Mouse (Mus musculus) heart, embryonic 11.5 days (tissue): ENCODE results near the gene Abhd13. TPM values are rescaled to one million over a fixed set of nuclear protein-coding genes. Genes with fewer than 3 reads are reported as not detected.

ENCODE experiments used
- ATAC-seq: fragments of 200-750 bp; cut with Nextera tagmentation; replicated peaks from 2 replicates; pipeline ENCODE4 v1.8.0; 2017; ENCODE audit warnings: moderate library complexity; ENCODE audit not compliant: insufficient number of reproducible peaks, low FRiP score, low TSS enrichment
- H3K27ac ChIP-seq: fragments of 300-500 bp; sonication (generic); 2 replicates; pipeline ENCODE4 v1.5.1; 2014; ENCODE audit warnings: mild to moderate bottlenecking, low read depth, low read length
- H3K27me3 ChIP-seq: fragments of 300-500 bp; sonication (generic); 2 replicates; pipeline ENCODE4 v1.6.1; 2014; ENCODE audit warnings: mild to moderate bottlenecking, low read length, mixed read lengths; ENCODE audit not compliant: control insufficient read depth, insufficient read depth
- H3K36me3 ChIP-seq: fragments of 300-500 bp; sonication (generic); 2 replicates; pipeline ENCODE4 v1.6.1; 2014; ENCODE audit warnings: mild to moderate bottlenecking, low read length, moderate library complexity, mixed read lengths; ENCODE audit not compliant: control insufficient read depth, insufficient read depth
- H3K4me1 ChIP-seq: fragments of 300-500 bp; sonication (generic); 2 replicates; pipeline ENCODE4 v1.6.1; 2014; ENCODE audit warnings: low read length; ENCODE audit not compliant: control insufficient read depth, insufficient read depth
- H3K4me2 ChIP-seq: fragments of 300-500 bp; sonication (generic); 2 replicates; pipeline ENCODE4 v1.6.1; 2014; ENCODE audit warnings: mild to moderate bottlenecking, moderate library complexity
- H3K4me3 ChIP-seq: fragments of 300-500 bp; sonication (generic); 2 replicates; pipeline ENCODE4 v1.5.1; 2014; ENCODE audit warnings: low read depth, low read length
- H3K9ac ChIP-seq: fragments of 300-500 bp; sonication (generic); 2 replicates; pipeline ENCODE4 v1.6.1; 2014; ENCODE audit warnings: mild to moderate bottlenecking, low read depth, low read length, moderate library complexity
- H3K9me3 ChIP-seq: fragments of 300-500 bp; sonication (generic); replicated peaks from 2 replicates; pipeline ENCODE4 v1.6.1; 2016; ENCODE audit warnings: low read length; ENCODE audit not compliant: control insufficient read depth
- WGBS: fragments of 180-500 bp; shearing (Covaris S2); extraction: QIAGEN DNeasy Blood & Tissue Kit; methylation state at CpG from one replicate; pipeline ENCODE4 v1.1.7; 2014; ENCODE audit not compliant: insufficient replicate concordance; 5-methylcytosine and 5-hydroxymethylcytosine counted together
- polyA plus RNA-seq: library from polyadenylated mRNA; unstranded; fragments of >200 nt; fragmentation: Nextera tagmentation; extraction: Ambion mirVana; gene quantifications from 2 replicates; pipeline ENCODE4 v1.2.1, GENCODE M21; 2014

Gene Abhd13
- polyA plus RNA-seq, 1 experiment from 2014 or later = 13.9 TPM

DNA sequence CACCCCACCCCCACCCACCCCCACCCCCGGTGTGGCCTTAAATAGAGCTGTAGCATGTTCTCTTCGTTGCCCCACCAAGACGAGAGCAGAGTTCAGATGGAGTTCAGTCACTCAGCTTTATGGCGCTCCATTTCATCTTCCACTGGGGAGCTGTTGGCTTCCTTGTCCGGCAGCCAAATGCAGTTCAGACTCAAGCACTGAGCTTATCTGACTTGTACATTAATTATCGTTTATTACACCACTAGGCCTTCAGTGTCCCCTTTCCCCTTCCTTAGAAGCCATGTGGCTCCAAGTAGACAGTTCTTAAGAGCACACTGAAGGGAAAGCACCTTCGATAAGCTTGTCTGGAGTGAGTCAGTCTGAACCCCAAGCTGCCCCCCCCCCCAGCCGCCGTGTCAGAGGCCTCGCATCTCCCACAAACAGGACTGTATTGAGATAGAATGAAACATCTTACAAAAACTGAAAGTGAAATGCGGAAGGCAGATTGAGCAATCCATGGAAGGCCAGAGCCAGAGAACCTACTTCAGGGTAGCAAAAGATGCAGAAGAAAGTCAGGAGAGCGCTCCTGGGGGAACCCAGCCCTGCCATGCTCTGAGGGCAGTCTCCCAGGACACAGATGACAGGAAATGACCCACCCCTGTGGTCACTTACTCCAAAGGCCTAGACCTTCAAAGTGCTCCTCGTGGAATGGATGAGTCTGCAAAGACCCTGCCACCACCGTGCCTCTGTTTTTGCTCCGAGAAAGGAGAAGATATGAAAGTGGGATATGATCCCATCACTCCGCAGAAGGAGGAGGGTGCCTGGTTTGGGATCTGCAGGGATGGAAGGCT is 28.9 kb downstream of the Abhd13 start, which contains the start of gene Tnfsf13b:
Gene Tnfsf13b, plus strand, starts transcription at position 312 of the 830 bp plus-strand sequence.
- Histone ChIP-seq H3K27me3 (peaks cover 8% of the 10 kb centered on the region; the same call in 1 of the 2 replicates), H3K4me1 (no peaks in the 10 kb centered on the region), H3K36me3 (no peaks in the 10 kb centered on the region), H3K9me3 (no peaks in the 10 kb centered on the region), H3K9ac (no peak within 1 kb of the TSS), H3K4me3 (peak within 1 kb of the TSS; percentile 41), H3K27ac (no peak within 1 kb of the TSS), H3K4me2 (peak within 1 kb of the TSS; percentile 78)
- no peak for ATAC-seq
- 69% methylated on average over 16 of the region's 16 CpGs for WGBS

- Histone ChIP-seq H3K4me2 (peak overlapping the region; percentile 78), H3K27ac (no peak overlapping the region), H3K9ac (no peak overlapping the region), H3K4me3 (peak overlapping the region; percentile 41), H3K27me3 (peaks cover 8% of the 10 kb centered on the region; the same call in 1 of the 2 replicates), H3K4me1 (no peaks in the 10 kb centered on the region), H3K36me3 (no peaks in the 10 kb centered on the region), H3K9me3 (no peaks in the 10 kb centered on the region)
- 4% methylated on average over 29 of the region's 29 CpGs for WGBS
- peak; percentile 42; the same call in 1 of the 2 replicates for ATAC-seq
Measured at GRCm38 (mm10) chr8:10006986-10007659, 29.6 kb downstream of the Abhd13 start.

GRCm38 (mm10) chr8:10007660-10008028 is 30.1 kb downstream of the Abhd13 start:
- Histone ChIP-seq H3K4me2 (peak overlapping the region; percentile 78), H3K4me1 (no peaks in the 10 kb centered on the region), H3K36me3 (no peaks in the 10 kb centered on the region), H3K27ac (no peak overlapping the region), H3K9ac (no peak overlapping the region), H3K27me3 (peaks cover 8% of the 10 kb centered on the region; the same call in 1 of the 2 replicates), H3K4me3 (peak overlapping the region; percentile 41), H3K9me3 (no peaks in the 10 kb centered on the region)
- 39% methylated on average over 6 of the region's 6 CpGs for WGBS
- ATAC-seq = no peak

DNA sequence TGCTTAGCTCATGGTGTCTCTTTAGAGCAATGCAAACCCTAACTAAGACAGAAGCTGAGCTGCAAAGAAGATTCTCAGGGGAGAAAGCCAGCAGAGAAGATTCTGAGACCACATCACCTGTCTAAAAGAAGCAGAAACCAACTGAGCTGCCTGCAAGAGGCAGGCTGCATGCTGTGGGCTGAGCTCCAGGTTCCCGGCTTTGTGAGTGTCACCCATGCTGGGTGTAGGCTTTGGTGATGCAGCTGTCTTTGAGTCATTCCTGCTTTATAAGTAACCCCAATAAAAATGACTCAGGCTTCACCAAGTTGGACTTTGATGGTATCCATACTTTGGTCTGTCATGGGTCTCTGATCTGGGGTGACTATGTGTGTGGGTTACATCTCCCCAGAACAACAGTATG is 38.7 kb downstream of the Abhd13 start:
- no peaks in the 10 kb centered on the region for H3K27me3 ChIP-seq
- H3K9ac ChIP-seq = no peak overlapping the region
- no peaks in the 10 kb centered on the region for H3K4me1 ChIP-seq
- H3K36me3 ChIP-seq = no peaks in the 10 kb centered on the region
- no peaks in the 10 kb centered on the region for H3K9me3 ChIP-seq
- no peak for ATAC-seq
- no peak overlapping the region for H3K4me2 ChIP-seq
- WGBS = 56% methylated on average over 1 of the region's 1 CpGs
- no peak overlapping the region for H3K27ac ChIP-seq
- H3K4me3 ChIP-seq = no peak overlapping the region

- H3K27me3 ChIP-seq = no peaks in the 10 kb centered on the region
- H3K4me1 ChIP-seq = no peaks in the 10 kb centered on the region
- H3K9ac ChIP-seq = no peak overlapping the region
- no peak overlapping the region for H3K4me3 ChIP-seq
- ATAC-seq = no peak
- H3K4me2 ChIP-seq = no peak overlapping the region
- 75% methylated on average over 3 of the region's 3 CpGs for WGBS
- no peaks in the 10 kb centered on the region for H3K9me3 ChIP-seq
- H3K36me3 ChIP-seq = no peaks in the 10 kb centered on the region
- no peak overlapping the region for H3K27ac ChIP-seq
Measured at GRCm38 (mm10) chr8:10017231-10017630, 39.7 kb downstream of the Abhd13 start.

DNA sequence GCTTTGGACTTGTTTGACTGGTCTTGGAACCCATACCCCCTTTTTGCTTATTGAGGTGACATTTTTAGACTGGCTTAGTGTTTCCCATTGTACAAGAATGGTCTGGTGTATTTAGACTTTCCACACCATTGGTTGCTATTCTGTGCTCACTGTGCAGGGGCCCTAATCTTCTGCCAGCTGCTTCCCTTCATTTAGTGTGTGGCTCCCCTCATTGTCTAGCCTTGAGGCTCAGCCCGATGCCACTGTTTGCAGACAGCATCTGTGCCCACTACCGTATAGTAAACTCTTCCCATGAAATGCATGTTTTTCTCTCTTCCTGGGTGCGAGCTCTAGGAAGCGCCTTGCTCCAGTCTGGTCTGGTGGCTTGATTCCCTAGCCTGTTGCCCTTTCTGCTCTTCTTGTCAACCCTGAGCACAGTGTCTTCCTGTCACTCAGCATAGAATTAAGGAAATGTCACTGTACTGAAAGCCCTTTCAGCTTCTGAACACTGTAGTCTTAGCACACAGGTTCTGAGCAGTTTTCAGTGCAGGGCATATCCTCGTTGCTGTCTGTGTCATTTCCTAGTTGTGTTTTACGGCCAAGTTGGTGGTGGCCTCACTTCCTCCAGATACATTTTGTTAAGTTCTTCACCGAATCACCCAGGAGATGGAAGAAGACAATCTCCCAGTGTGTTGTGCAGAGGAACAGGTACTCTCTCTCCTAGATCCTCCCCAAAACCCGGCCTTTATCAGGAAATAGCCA is 53.0 kb downstream of the Abhd13 start:
- WGBS = 73% methylated on average over 8 of the region's 8 CpGs
- Histone ChIP-seq H3K9ac (no peak overlapping the region), H3K4me3 (no peak overlapping the region), H3K36me3 (no peaks in the 10 kb centered on the region), H3K9me3 (no peaks in the 10 kb centered on the region), H3K4me1 (no peaks in the 10 kb centered on the region), H3K27me3 (no peaks in the 10 kb centered on the region), H3K4me2 (no peak overlapping the region), H3K27ac (no peak overlapping the region)
- ATAC-seq = no peak

DNA sequence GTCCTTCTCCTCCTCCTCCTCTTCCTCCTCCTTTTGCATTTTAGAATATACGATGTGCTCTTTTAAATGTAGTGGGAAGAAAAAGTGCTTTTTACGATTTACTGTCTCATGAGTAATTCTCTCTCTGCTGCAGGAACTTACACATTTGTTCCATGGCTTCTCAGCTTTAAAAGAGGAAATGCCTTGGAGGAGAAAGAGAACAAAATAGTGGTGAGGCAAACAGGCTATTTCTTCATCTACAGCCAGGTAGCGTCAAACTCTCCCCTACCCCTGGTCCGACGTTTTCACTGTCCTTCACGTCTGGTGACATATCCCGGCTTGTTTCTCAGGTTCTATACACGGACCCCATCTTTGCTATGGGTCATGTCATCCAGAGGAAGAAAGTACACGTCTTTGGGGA is 53.7 kb downstream of the Abhd13 start:
- H3K27me3 ChIP-seq = no peaks in the 10 kb centered on the region
- H3K27ac ChIP-seq = no peak overlapping the region
- H3K4me2 ChIP-seq = no peak overlapping the region
- no peak for ATAC-seq
- no peaks in the 10 kb centered on the region for H3K9me3 ChIP-seq
- H3K4me3 ChIP-seq = no peak overlapping the region
- H3K4me1 ChIP-seq = no peaks in the 10 kb centered on the region
- no peaks in the 10 kb centered on the region for H3K36me3 ChIP-seq
- no peak overlapping the region for H3K9ac ChIP-seq
- WGBS = 78% methylated on average over 9 of the region's 9 CpGs

GRCm38 (mm10) chr8:10040866-10041265 is 63.4 kb downstream of the Abhd13 start:
- no peaks in the 10 kb centered on the region for H3K36me3 ChIP-seq
- H3K4me3 ChIP-seq = no peak overlapping the region
- H3K27ac ChIP-seq = no peak overlapping the region
- ATAC-seq = no peak
- 37% methylated on average over 3 of the region's 3 CpGs for WGBS
- no peak overlapping the region for H3K9ac ChIP-seq
- H3K4me1 ChIP-seq = no peaks in the 10 kb centered on the region
- no peaks in the 10 kb centered on the region for H3K27me3 ChIP-seq
- H3K4me2 ChIP-seq = no peak overlapping the region
- no peaks in the 10 kb centered on the region for H3K9me3 ChIP-seq
